Mouse (Mus musculus) T-helper 2 cell (primary cell): ENCODE measurements around the gene Ascc1.

Experiments used
- in situ Hi-C: fragments of 300-600 bp; cut with MboI, MseI; formaldehyde crosslinking; loops from one replicate; pipeline ENCODE4 v1.15.1; 2025; ENCODE audit warnings: high pct_unique_total_duplicates

Ascc1 gene

DNA sequence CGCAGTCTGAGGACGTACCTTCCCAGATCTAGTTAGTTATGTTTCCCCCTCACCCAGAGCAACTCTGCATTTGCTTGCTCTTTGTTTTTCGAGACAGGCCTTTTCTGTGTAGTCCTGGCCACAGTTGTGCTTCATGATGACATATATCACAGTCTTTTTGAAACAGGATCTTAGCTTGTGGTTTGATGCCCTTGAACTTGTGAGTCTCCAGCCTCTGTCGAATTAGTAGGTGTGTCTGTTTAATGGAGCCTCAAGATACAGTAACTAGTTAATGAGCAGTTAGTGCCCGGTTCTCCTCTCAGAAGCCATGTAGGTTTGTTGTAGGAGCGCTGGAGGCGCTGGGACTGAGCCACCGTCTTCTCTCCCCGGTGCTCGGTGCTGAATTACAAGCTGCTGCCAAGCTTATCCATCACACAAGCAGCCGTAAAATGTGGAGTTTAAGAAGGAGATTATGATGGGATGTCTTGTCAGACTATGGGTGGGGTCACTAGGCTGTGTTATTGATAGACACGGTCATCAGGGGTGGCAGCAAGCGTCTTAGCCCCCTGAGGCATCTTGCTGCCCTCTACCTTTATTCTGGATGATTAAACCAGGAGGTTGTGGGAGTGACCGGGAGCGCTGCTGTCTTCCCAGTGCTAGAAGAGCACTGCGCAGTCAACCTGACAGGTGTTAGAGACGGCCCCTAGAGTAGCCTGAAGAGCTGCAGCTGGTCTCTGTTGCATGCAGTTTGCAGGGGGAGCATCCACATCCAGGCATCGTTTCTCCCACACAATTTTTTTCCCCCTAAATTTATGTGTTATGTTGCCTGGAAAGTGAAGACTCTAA is 75.3 kb downstream of the Ascc1 start:
- in situ Hi-C loops, result no loop called here

GRCm38 (mm10) chr10:60078561-60078917 is 75.9 kb downstream of the Ascc1 start:
- in situ Hi-C loops, result no loop called here

DNA sequence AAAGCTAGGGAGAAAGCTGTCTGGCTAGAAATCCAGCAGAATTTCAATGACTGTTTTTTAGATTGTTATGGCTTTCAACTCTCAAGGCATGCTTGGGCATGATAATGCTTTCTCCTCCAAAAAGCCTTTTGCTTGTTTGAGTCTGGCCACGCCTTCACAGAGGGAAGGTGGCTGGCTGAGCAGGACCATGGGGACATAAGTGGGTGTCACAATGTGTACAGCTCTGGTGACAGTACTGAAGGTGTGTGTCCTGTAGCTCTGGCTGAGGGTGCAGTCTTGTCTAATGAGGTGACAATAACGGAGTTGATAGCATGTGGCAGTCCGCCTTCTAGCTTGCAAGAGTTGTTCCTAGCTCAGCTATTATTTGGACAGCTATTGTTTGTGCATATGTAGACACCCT is 77.6 kb downstream of the Ascc1 start:
- in situ Hi-C loops, result no loop called here

DNA sequence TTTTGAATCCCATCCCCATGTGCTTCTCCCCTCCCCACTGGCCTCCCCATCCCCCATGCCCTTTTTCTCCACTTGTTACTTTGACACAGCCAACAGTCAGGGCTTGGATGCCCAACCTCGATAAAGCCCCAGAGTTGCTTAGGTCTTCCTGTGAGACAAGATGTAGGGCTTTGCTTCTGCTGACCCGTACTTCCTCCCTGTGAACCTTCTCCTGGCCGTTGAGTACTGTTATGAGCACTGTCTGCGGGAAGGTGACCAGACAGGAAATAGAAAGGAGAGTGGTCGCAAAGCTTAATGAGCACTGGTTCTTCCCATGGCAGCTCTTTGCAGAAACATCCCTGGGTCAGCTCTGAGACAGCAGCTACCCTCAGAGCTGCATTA is 78.0 kb downstream of the Ascc1 start:
- in situ Hi-C loops, result no loop called here

DNA sequence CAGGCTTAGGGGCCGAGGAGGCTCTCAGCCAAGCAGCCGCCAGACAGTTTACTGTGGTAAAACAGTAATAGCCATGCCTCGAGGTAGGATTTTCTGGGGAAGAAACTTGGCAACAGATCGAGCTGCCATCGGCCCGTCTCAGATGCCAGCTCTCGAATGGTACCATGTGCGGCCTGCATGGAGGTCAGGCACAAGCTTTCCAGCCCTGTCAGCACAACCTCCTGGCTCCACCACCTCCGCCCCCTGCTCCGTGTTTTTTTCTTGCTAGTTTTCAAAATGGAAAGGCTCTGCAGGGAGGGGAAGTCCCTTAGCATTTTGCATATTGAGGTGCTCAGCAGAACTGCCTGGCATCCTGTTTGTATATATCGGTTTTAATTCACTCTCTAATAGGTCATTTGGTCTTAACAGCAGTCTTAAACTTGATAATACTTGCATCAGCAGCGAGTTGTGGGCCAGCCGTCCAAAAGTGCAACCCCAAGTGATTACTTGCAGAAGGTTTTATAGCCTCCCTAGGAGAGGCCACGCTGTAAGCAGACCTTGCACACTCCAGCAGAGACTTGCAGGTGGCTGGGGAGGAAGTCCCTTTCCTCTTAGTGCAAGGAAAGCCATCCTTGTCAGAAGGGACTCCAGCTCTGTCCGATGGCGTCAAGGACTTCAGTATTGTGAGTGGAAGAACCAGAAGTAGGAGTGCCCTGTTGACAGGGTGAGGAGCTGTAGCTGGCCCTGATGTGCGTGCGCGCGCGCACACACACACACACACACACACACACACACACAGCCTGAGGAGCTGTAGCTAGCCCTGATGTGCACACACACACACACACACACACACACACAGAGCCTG is 78.6 kb downstream of the Ascc1 start:
- in situ Hi-C loops, result no loop called here

DNA sequence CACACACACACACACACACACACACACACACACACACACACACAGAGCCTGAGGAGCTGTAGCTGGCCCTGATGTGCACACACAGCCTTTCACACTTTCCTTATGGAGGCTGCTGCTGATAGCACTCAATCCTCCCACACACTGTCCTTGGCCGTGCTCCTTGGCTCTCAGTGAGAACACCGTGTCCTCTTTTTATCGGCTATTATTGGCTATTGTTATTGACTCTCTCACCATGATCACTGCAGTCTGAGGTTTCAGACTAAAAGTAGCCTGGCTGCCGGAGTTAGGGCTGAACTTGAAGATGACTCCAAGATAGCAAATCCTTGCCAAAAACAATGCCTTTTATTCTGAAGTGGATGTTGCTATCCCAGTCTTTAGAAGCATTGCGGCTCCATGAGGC is 79.3 kb downstream of the Ascc1 start:
- in situ Hi-C loops, result no loop called here

- in situ Hi-C loops, result no loop called here
These were observed 81.5 kb downstream of the Ascc1 start for GRCm38 (mm10) chr10:60084065-60084464.

- in situ Hi-C loops, result no loop called here
These were observed 89.7 kb downstream of the Ascc1 start for GRCm38 (mm10) chr10:60092311-60092710.

- in situ Hi-C loops, result no loop called here
These were observed 91.1 kb downstream of the Ascc1 start for GRCm38 (mm10) chr10:60093751-60094150.

DNA sequence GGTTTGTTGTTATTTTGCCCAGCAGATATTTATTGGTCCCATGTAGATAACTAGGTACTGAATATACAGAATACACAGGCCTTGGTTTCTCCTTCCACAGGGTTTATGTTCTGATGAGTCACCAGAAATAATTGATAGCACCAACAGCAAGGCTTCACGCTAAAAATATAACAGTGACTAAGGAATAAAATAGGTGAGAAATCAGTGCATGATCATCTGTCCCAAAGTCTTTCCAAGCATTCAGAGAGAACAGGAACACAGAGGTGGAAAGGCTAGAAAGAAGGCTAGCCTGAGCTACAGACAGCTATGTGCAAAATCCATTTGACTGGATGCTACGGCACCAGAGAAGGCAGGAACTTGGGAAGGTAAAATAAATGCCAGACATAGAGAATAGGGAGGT is 93.0 kb downstream of the Ascc1 start:
- in situ Hi-C loops, result no loop called here

DNA sequence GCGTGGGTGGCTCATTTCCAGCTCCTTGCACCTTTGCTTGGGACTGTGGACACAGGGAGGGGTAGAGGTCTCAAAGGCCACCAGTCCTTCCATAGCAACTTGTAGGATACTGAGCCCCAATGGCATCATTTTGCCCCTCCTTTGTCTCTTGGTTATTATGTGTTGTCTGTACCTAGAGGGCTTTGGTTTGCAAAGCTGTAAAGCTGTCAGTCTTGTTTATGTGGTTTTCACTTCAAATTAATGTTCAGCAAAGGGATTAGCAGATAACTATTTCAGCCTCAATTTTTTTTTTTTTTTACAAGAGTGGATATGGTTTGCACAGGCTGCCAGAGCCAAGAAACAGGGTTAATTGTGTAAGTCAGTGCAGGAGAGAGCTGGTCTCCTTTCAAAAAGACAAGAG is 93.7 kb downstream of the Ascc1 start:
- in situ Hi-C loops, result no loop called here

GRCm38 (mm10) chr10:60097146-60097545 is 94.5 kb downstream of the Ascc1 start:
- in situ Hi-C loops, result no loop called here

DNA sequence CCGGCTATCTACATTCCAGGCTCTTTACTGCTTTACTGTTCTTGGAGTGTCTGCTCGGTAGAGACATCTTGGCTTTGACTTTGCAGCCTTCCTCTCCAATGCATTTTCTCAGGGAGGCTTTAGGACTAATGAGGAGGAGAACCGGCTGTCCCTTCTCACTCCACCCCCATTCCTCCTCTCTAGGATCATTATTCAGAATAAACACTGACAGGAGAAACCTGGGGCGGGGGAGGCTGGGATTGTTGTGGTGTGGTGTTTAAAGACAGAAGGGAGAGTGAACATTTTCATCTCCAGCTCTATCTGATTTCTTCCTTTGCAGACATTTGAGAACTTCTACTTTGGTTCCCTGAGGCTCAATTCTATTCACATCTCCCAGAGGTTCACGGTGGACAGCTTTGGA is 95.2 kb downstream of the Ascc1 start:
- in situ Hi-C loops, result no loop called here

GRCm38 (mm10) chr10:60105391-60106145 is 103.0 kb downstream of the Ascc1 start:
- in situ Hi-C loops, result no loop called here

- in situ Hi-C loops, result no loop called here
These were observed 103.5 kb downstream of the Ascc1 start, which contains the start of gene Spock2 for GRCm38 (mm10) chr10:60106146-60106530. Spock2 (plus strand) TSS chr10:60106219.

GRCm38 (mm10) chr10:60106531-60107186 is 104.1 kb downstream of the Ascc1 start:
- in situ Hi-C loops, result no loop called here

- in situ Hi-C loops, result no loop called here
These were observed 104.8 kb downstream of the Ascc1 start for GRCm38 (mm10) chr10:60107448-60107847.

DNA sequence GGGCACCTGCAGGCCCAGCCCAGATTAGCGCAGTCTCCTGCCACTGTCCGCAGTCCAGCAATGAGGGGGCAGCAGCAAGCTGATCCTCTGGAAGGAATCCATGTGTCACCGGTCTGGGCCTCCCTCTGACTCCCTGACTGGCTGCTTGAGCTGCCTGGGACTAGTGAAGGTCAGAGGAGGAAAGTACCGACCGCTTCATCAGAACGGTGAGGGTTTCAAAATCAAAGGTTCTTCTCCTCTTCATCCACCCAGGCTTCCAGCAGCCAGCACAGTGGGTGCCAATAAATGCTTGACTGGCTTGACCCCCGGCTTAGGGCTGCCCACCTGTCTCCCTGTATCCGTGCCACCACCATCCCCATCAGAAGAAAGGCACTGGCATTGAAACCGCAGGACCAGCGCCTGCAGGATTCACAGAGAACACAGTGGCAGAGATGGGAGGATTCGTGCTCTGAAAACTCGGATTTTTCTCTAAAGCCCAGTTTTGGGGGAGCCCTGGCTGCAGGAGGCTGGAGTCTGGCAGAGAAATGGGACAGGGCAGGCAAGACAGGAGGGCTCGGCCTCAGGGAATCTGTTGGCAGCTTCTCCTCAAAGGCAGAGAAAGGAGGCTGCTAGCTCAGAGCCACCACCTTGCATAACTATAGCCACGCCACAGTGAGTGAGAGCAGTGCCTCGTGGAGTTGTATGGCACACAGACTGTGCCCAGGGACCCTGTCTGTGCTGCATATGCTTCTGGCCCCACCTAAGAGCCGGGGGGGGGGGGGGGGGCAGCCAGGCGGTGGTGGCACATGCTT is 105.9 kb downstream of the Ascc1 start:
- in situ Hi-C loops, result no loop called here

GRCm38 (mm10) chr10:60109336-60109735 is 106.7 kb downstream of the Ascc1 start:
- in situ Hi-C loops, result no loop called here

- in situ Hi-C loops, result loop anchor here (10.0 kb wide), 1 partner anchor 65 kb away; no protein-coding TSS in a partner anchor
These were observed 107.4 kb downstream of the Ascc1 start for GRCm38 (mm10) chr10:60109989-60110388.
